Mouse (Mus musculus) kidney, embryonic 16.5 days (tissue): ENCODE measurements around the gene Ralgapa1. TPM values are rescaled to one million over a fixed set of nuclear protein-coding genes. Genes with fewer than 3 reads are reported as not detected.
A peak's percentile ranks its signal among the peaks of the same experiment; 100 is the strongest.

Source experiments
- ATAC-seq: fragments of 200-750 bp; cut with Nextera tagmentation; 2 replicates; pipeline ENCODE4 v1.8.0; 2017; ENCODE audit warnings: moderate TSS enrichment; ENCODE audit not compliant: low FRiP score, low TSS enrichment
- H3K27ac ChIP-seq: fragments of 300-500 bp; sonication (generic); 2 replicates; pipeline ENCODE4 v1.5.1; 2014; ENCODE audit warnings: low read length
- H3K27me3 ChIP-seq: fragments of 300-500 bp; sonication (generic); 2 replicates; pipeline ENCODE4 v1.6.1; 2014; ENCODE audit warnings: low read length, control low read depth, mixed read lengths; ENCODE audit not compliant: insufficient read depth
- H3K36me3 ChIP-seq: fragments of 300-500 bp; sonication (generic); 2 replicates; pipeline ENCODE4 v1.6.1; 2014; ENCODE audit warnings: low read length, control low read depth, mixed read lengths; ENCODE audit not compliant: insufficient read depth
- H3K4me1 ChIP-seq: fragments of 300-500 bp; sonication (generic); 2 replicates; pipeline ENCODE4 v1.6.1; 2014; ENCODE audit warnings: low read length, control low read depth, mixed read lengths; ENCODE audit not compliant: insufficient read depth
- H3K4me2 ChIP-seq: fragments of 300-500 bp; sonication (generic); replicated peaks from 2 replicates; pipeline ENCODE4 v1.6.1; 2014; ENCODE audit warnings: low read depth, low read length
- H3K4me3 ChIP-seq: fragments of 300-500 bp; sonication (generic); 2 replicates; pipeline ENCODE4 v1.5.1; 2014; ENCODE audit warnings: mild to moderate bottlenecking, low read length
- H3K9ac ChIP-seq: fragments of 300-500 bp; sonication (generic); replicated peaks from 2 replicates; pipeline ENCODE4 v1.6.1; 2014; ENCODE audit warnings: low read length
- H3K9me3 ChIP-seq: fragments of 300-500 bp; sonication (generic); 2 replicates; pipeline ENCODE4 v1.6.1; 2016; ENCODE audit warnings: low read length, control low read depth
- WGBS: fragments of 180-500 bp; shearing (Covaris S2); extraction: QIAGEN DNeasy Blood & Tissue Kit; methylation state at CpG from one replicate; pipeline ENCODE4 v1.1.7; 2014; 5-methylcytosine and 5-hydroxymethylcytosine counted together
- polyA plus RNA-seq: library from polyadenylated mRNA; unstranded; fragments of >200 nt; fragmentation: Nextera tagmentation; extraction: Ambion mirVana; gene quantifications from 2 replicates; pipeline ENCODE4 v1.2.1, GENCODE M21; 2015

Gene Ralgapa1
- polyA plus RNA-seq = 10.6 and 13.5 TPM in 2 replicates

GRCm38 (mm10) chr12:55820661-55821314 is at the start of gene Ralgapa1:
Ralgapa1 (minus strand) TSS chr12:55821167.
- Histone ChIP-seq H3K4me2 (peak within 1 kb of the TSS; percentile 66), H3K4me3 (peak within 1 kb of the TSS; percentile 96), H3K27ac (peak within 1 kb of the TSS; percentile 94), H3K27me3 (no peaks in the 10 kb centered on the region), H3K9me3 (no peaks in the 10 kb centered on the region), H3K9ac (peak within 1 kb of the TSS; percentile 79), H3K36me3 (no peaks in the 10 kb centered on the region), H3K4me1 (peaks cover 19% of the 10 kb centered on the region; the same call in 1 of the 2 replicates)
- peak; percentile 95 for ATAC-seq
- WGBS = under 1% methylated on average over 76 of the region's 78 CpGs

- Histone ChIP-seq H3K9me3 (no peaks in the 10 kb centered on the region), H3K36me3 (peaks cover 50% of the 10 kb centered on the region)
Measured at GRCm38 (mm10) chr12:55869622-55870322, 48.8 kb upstream of the Ralgapa1 start.

GRCm38 (mm10) chr12:55867738-55868137 is 46.8 kb upstream of the Ralgapa1 start:
- Histone ChIP-seq H3K27ac (no peak overlapping the region), H3K4me2 (no peak overlapping the region), H3K9ac (no peak overlapping the region), H3K9me3 (no peaks in the 10 kb centered on the region; the same call in 1 of the 2 replicates), H3K4me3 (no peak overlapping the region), H3K4me1 (no peaks in the 10 kb centered on the region), H3K27me3 (no peaks in the 10 kb centered on the region), H3K36me3 (peaks cover 55% of the 10 kb centered on the region)
- 96% methylated on average over 4 of the region's 4 CpGs for WGBS
- no peak for ATAC-seq

More at GRCm38 (mm10) chr12:55869622-55870322, 48.8 kb upstream of the Ralgapa1 start:
- Histone ChIP-seq H3K9ac (no peak overlapping the region), H3K27ac (no peak overlapping the region), H3K4me1 (no peaks in the 10 kb centered on the region), H3K4me2 (no peak overlapping the region), H3K27me3 (no peaks in the 10 kb centered on the region), H3K4me3 (no peak overlapping the region)
- WGBS = 94% methylated on average over 5 of the region's 5 CpGs
- no peak for ATAC-seq

- H3K9me3 ChIP-seq = peaks cover 13% of the 10 kb centered on the region
- H3K4me2 ChIP-seq = no peak overlapping the region
- H3K36me3 ChIP-seq = peaks cover 40% of the 10 kb centered on the region
- H3K27me3 ChIP-seq = no peaks in the 10 kb centered on the region
- no peak for ATAC-seq
- H3K9ac ChIP-seq = no peak overlapping the region
- H3K4me3 ChIP-seq = no peak overlapping the region
- H3K27ac ChIP-seq = no peak overlapping the region
- no peaks in the 10 kb centered on the region for H3K4me1 ChIP-seq
- WGBS = 89% methylated on average over 7 of the region's 7 CpGs
Measured at GRCm38 (mm10) chr12:55860631-55861030, 39.7 kb upstream of the Ralgapa1 start.

GRCm38 (mm10) chr12:55859409-55860349 is 38.7 kb upstream of the Ralgapa1 start:
- 90% methylated on average over 17 of the region's 17 CpGs for WGBS
- Histone ChIP-seq H3K9ac (no peak overlapping the region), H3K4me2 (no peak overlapping the region), H3K4me1 (no peaks in the 10 kb centered on the region), H3K27ac (no peak overlapping the region), H3K4me3 (no peak overlapping the region), H3K9me3 (peaks cover 14% of the 10 kb centered on the region), H3K36me3 (peaks cover 49% of the 10 kb centered on the region), H3K27me3 (no peaks in the 10 kb centered on the region)
- ATAC-seq = no peak

GRCm38 (mm10) chr12:55850650-55851049 is 29.7 kb upstream of the Ralgapa1 start:
- Histone ChIP-seq H3K4me1 (no peaks in the 10 kb centered on the region), H3K4me3 (no peak overlapping the region), H3K9me3 (peaks cover 5% of the 10 kb centered on the region; the same call in 1 of the 2 replicates), H3K36me3 (peaks cover 41% of the 10 kb centered on the region), H3K27ac (no peak overlapping the region), H3K4me2 (no peak overlapping the region), H3K9ac (no peak overlapping the region), H3K27me3 (no peaks in the 10 kb centered on the region)
- ATAC-seq = no peak

GRCm38 (mm10) chr12:55847851-55848250 is 26.9 kb upstream of the Ralgapa1 start:
- Histone ChIP-seq H3K27ac (no peak overlapping the region), H3K4me3 (no peak overlapping the region), H3K9ac (no peak overlapping the region), H3K36me3 (peaks cover 31% of the 10 kb centered on the region), H3K27me3 (no peaks in the 10 kb centered on the region), H3K4me2 (no peak overlapping the region), H3K4me1 (no peaks in the 10 kb centered on the region), H3K9me3 (0 out of 2 replicates have a peak, but pooled peaks cover 3% of the 10 kb centered on the region)
- 93% methylated on average over 4 of the region's 4 CpGs for WGBS
- ATAC-seq = no peak

- Histone ChIP-seq H3K4me3 (no peak overlapping the region), H3K9me3 (0 out of 2 replicates have a peak, but pooled peaks cover 3% of the 10 kb centered on the region), H3K4me2 (no peak overlapping the region), H3K4me1 (no peaks in the 10 kb centered on the region), H3K36me3 (peaks cover 31% of the 10 kb centered on the region), H3K9ac (no peak overlapping the region), H3K27ac (no peak overlapping the region), H3K27me3 (no peaks in the 10 kb centered on the region)
- 80% methylated on average over 1 of the region's 1 CpGs for WGBS
- ATAC-seq = no peak
Measured at GRCm38 (mm10) chr12:55846741-55847140, 25.8 kb upstream of the Ralgapa1 start.

GRCm38 (mm10) chr12:55837495-55837894 is 16.5 kb upstream of the Ralgapa1 start:
- peaks cover 7% of the 10 kb centered on the region for H3K36me3 ChIP-seq
- no peak for ATAC-seq
- H3K27ac ChIP-seq = no peak overlapping the region
- 75% methylated on average over 3 of the region's 3 CpGs for WGBS
- no peaks in the 10 kb centered on the region for H3K9me3 ChIP-seq
- no peaks in the 10 kb centered on the region for H3K27me3 ChIP-seq
- peak overlapping the region; percentile 86; the same call in 1 of the 2 replicates for H3K4me3 ChIP-seq
- peaks cover 7% of the 10 kb centered on the region for H3K4me1 ChIP-seq
- H3K9ac ChIP-seq = no peak overlapping the region
- H3K4me2 ChIP-seq = peak overlapping the region; percentile 79
